In the genomic region with DNA sequence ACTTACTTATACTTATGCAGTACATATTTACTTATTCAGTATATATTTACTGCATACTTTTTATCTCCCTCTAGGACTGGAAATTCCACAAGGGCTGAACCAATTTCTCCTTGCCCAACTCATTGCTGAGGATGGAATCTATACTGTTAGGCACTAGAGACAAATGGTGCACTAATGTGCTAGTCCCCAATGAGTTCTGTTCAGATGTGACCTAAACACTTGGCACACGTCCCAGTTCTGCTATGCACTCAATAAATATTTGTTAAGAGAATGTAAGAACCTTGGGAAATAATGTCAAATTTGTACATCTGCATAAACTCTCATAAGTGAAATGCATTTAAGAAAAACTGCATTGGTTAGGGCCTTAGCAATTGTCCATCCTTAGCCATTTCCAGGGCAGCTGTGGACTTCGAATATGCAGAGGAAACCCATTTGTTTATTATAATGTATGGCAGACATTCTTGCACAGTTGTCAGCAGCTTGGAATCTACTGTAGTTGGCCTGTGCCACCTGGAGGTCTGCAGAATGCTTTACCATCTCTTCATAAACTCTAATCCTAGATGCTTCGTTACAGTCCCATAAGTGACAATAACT, we compare ENCODE assay signal across 20 mouse cellular contexts. TPM values are rescaled to one million over a fixed set of nuclear protein-coding genes. Genes with fewer than 3 reads are reported as not detected.
DNase-seq lines count a peak whose midpoint lies in the region; ATAC-seq and TF ChIP-seq lines count a peak whose summit lies in the region.
"Had no signal": no experiment of that assay in that cellular context is flagged by ENCODE, and none has a peak within 500 bp of the region (broad histone marks: within the 10 kb centered on the region; RNA-seq: fewer than 3 reads in every experiment).

No protein-coding gene starts in this region.

- H3K4me3 ChIP-seq in lung, embryonic 14.5 days (ENCODE audit: low read depth, low read length): no peak overlapping the region
- H3K4me3 ChIP-seq in stomach, embryonic 15.5 days (replicated peaks): no peak overlapping the region
- H3K4me3 ChIP-seq: forebrain, embryonic 10.5 days; gastrocnemius, adult 2 months; heart, embryonic 12.5 days; liver, embryonic 12.5 days had no signal

- H3K27me3 ChIP-seq in lung, embryonic 14.5 days (ENCODE audit: insufficient read depth, low read length): no peaks in the 10 kb centered on the region
- no peaks in the 10 kb centered on the region for H3K27me3 ChIP-seq in stomach, embryonic 15.5 days (replicated peaks)
- H3K27me3 ChIP-seq: heart, embryonic 12.5 days; liver, embryonic 12.5 days had no signal

- 27% methylated on average over 3 of the region's 3 CpGs for WGBS in lung, embryonic 14.5 days
- WGBS in stomach, embryonic 15.5 days: 33% methylated on average over 3 of the region's 3 CpGs

- 0 out of 2 replicates have a peak, but pooled peaks have one; percentile 11 for TF ChIP-seq CTCF in lung, embryonic 14.5 days (IDR thresholded peaks at IDR 0.05; ENCODE audit: low read depth)

- peak; percentile 89 for ATAC-seq in lung, embryonic 14.5 days (ENCODE audit: insufficient read depth)
- ATAC-seq in stomach, embryonic 15.5 days (ENCODE audit: insufficient read depth, low FRiP score, low read depth): peak; percentile 35; the same call in 1 of the 2 replicates
- ATAC-seq: liver, embryonic 12.5 days; midbrain, embryonic 16.5 days had no signal

- H3K9ac ChIP-seq in lung, embryonic 14.5 days: no peak overlapping the region
- H3K9ac ChIP-seq in stomach, embryonic 15.5 days: no peak overlapping the region
- H3K9ac ChIP-seq: heart, embryonic 12.5 days; hindbrain, embryonic 14.5 days; liver, embryonic 12.5 days had no signal

- peaks cover 3% of the 10 kb centered on the region for H3K4me1 ChIP-seq in lung, embryonic 14.5 days (ENCODE audit: insufficient read depth)
- 0 out of 2 replicates have a peak, but pooled peaks cover 6% of the 10 kb centered on the region for H3K4me1 ChIP-seq in stomach, embryonic 15.5 days

- H3K9me3 ChIP-seq in lung, embryonic 14.5 days (ENCODE audit: low read depth, low read length): no peaks in the 10 kb centered on the region
- no peaks in the 10 kb centered on the region for H3K9me3 ChIP-seq in stomach, embryonic 15.5 days
- H3K9me3 ChIP-seq: forebrain, embryonic 10.5 days; heart, embryonic 12.5 days; liver, embryonic 12.5 days had no signal

- DNase-seq in lung, embryonic 14.5 days: peak; percentile 94
- no peak for DNase-seq in lung, postnatal 4 days
- DNase-seq in MN1 (ENCODE audit: low spot score) (peak; percentile 51), adipocyte (ENCODE audit: low spot score) (peak; percentile 11)
- no peak for DNase-seq in spleen, adult 12 weeks (ENCODE audit: low spot score)
- no peak for DNase-seq in retina, postnatal 1 day
- DNase-seq: adrenal gland, postnatal 36 days; cerebellum, adult 11-12 months; cerebellum, postnatal 14 days; gastrocnemius, adult 2 months; heart, adult 11 months; kidney, adult 18-20 months; kidney, postnatal 14 days; lung, postnatal 36 days had no signal

- peak overlapping the region; percentile 55 for H3K27ac ChIP-seq in lung, embryonic 14.5 days (ENCODE audit: low read depth)
- H3K27ac ChIP-seq in stomach, embryonic 15.5 days: peak overlapping the region; percentile 71
- H3K27ac ChIP-seq: forebrain, embryonic 10.5 days; hindbrain, embryonic 14.5 days; liver, embryonic 12.5 days had no signal

- H3K4me2 ChIP-seq in lung, embryonic 14.5 days: no peak overlapping the region
- H3K4me2 ChIP-seq in stomach, embryonic 15.5 days: no peak overlapping the region
- H3K4me2 ChIP-seq: heart, embryonic 12.5 days; hindbrain, embryonic 14.5 days; liver, embryonic 12.5 days had no signal

- peaks cover 12% of the 10 kb centered on the region; the same call in 1 of the 2 replicates for H3K36me3 ChIP-seq in lung, embryonic 14.5 days (ENCODE audit: insufficient read depth)
- H3K36me3 ChIP-seq in stomach, embryonic 15.5 days: 0 out of 2 replicates have a peak, but pooled peaks cover 6% of the 10 kb centered on the region

RNA-seq across cellular contexts. Expression of gene Bcar1, which starts 49.8 kb away (rescaled TPM):
- polyA plus RNA-seq in lung, embryonic 14.5 days (2014; fragmentation: Nextera tagmentation; extraction: Ambion mirVana): 54.5 and 56.3 TPM in 2 replicates
- polyA plus RNA-seq in stomach, embryonic 15.5 days (2015; fragmentation: Nextera tagmentation; extraction: Ambion mirVana): 38.7 and 39.7 TPM in 2 replicates

Comparison
In these comparisons a context has a peak if more than half of its experiments do, and no peak if none do; other contexts are left out.
1. DNase-seq: peak in lung, embryonic 14.5 days (single experiment), MN1 (single experiment) and adipocyte (single experiment); none in lung, postnatal 4 days (0 of 2), spleen, adult 12 weeks (single experiment) and retina, postnatal 1 day (single experiment).